Mouse (Mus musculus): ENCODE results near the gene Gm9970.

- TF ChIP-seq CTCF (IDR thresholded peaks at IDR 0.05 in 2 of 3, conservative IDR thresholded peaks at IDR 0.05 in 1 of 3; ENCODE audit: control insufficient read depth in 1 of 3, insufficient read depth in 1 of 3, low read depth in 2 of 3, low read length in 3 of 3, poor library complexity in 1 of 3, severe bottlenecking in 1 of 3) (no peak), TAL1 (IDR thresholded peaks at IDR 0.05; ENCODE audit: low read length) (no peak)
Measured at GRCm38 (mm10) chr5:31202933-31203332, 38.1 kb downstream of the Gm9970 start.
